Mouse (Mus musculus) spleen, adult 2 months (tissue): ENCODE measurements around the gene Pdxp.

Experiments used
- CTCF ChIP-seq: fragments of 200-500 bp; IDR thresholded peaks from 2 replicates; pipeline ENCODE4 v1.5.1; 2011; ENCODE audit warnings: mild to moderate bottlenecking, inconsistent platforms; ENCODE audit not compliant: insufficient read depth, insufficient read length, insufficient replicate concordance; ENCODE audit errors: extremely low read depth
- POLR2A ChIP-seq: fragments of 200-500 bp; IDR thresholded peaks from 2 replicates; pipeline ENCODE4 v1.6.1; 2011; ENCODE audit warnings: low read depth, low read length, inconsistent platforms

DNA sequence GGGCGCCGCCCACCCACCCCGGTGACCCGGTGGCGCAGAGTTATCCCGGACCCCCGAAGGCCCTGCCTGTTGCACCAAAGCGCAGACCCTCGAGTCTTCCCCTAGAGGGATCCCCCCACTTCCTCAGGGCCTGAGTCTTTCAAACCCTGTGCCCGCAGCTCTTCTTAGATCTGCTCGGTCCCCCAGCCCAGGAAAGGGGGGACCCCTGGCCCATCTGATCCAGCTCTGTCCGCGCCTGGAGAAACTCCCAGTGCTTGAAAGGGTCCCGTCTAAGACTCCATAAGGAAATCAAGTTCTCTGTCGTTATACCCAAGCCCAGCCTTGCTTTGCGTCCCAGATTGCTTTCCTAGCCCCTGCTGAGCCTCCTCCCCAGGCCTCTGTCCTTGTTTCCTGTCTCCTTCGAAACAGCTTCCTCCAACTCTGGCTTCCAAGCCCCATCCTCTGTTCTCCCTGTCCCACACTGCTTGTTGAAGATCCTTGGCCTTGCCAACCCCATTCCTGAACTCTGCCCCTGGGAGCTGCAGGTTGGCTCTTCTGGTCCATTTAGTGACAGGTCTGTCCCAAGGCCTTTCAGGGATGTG lies 35.8 kb upstream of the Pdxp start:
- TF ChIP-seq CTCF (no peak), POLR2A (no peak)
